Mouse (Mus musculus): ENCODE data around the gene 9530077C05Rik. TPM values are rescaled to one million over a fixed set of nuclear protein-coding genes. Genes with fewer than 3 reads are reported as not detected.

The 9530077C05Rik gene
- polyA plus RNA-seq, 1 experiment from 2014 or later = 13.1 TPM

GRCm38 (mm10) chr9:22468170-22468898 lies 57.0 kb downstream of the 9530077C05Rik start:
- H3K36me3 ChIP-seq = 0 out of 2 replicates have a peak, but pooled peaks cover 3% of the 10 kb centered on the region
- H3K4me1 ChIP-seq = peaks cover 12% of the 10 kb centered on the region
- peak overlapping the region; percentile 92 for H3K27ac ChIP-seq (replicated peaks)
- H3K9ac ChIP-seq (replicated peaks) = peak overlapping the region; percentile 90
- H3K9me3 ChIP-seq = no peaks in the 10 kb centered on the region
- peak; percentile 91 for ATAC-seq (replicated peaks)
- 3% methylated on average over 43 of the region's 43 CpGs for WGBS
- peak overlapping the region; percentile 87 for H3K4me3 ChIP-seq
- H3K4me2 ChIP-seq (replicated peaks) = peak overlapping the region; percentile 58
- no peaks in the 10 kb centered on the region for H3K27me3 ChIP-seq

GRCm38 (mm10) chr9:22468899-22469259 lies 57.6 kb downstream of the 9530077C05Rik start:
- H3K4me2 ChIP-seq (replicated peaks) = no peak overlapping the region
- H3K9me3 ChIP-seq = no peaks in the 10 kb centered on the region
- no peak overlapping the region for H3K4me3 ChIP-seq
- WGBS = 80% methylated on average over 8 of the region's 8 CpGs
- H3K27me3 ChIP-seq = no peaks in the 10 kb centered on the region
- H3K4me1 ChIP-seq = peaks cover 12% of the 10 kb centered on the region
- no peak overlapping the region; the same call in 1 of the 2 replicates for H3K27ac ChIP-seq (replicated peaks)
- H3K36me3 ChIP-seq = 0 out of 2 replicates have a peak, but pooled peaks cover 3% of the 10 kb centered on the region
- ATAC-seq (replicated peaks) = no peak
- no peak overlapping the region for H3K9ac ChIP-seq (replicated peaks)

- H3K4me1 ChIP-seq = peaks cover 12% of the 10 kb centered on the region
- no peaks in the 10 kb centered on the region for H3K27me3 ChIP-seq
- ATAC-seq (replicated peaks) = no peak
- H3K4me2 ChIP-seq (replicated peaks) = peak within 1 kb of the TSS; percentile 58
- no peaks in the 10 kb centered on the region for H3K9me3 ChIP-seq
- 89% methylated on average over 3 of the region's 3 CpGs for WGBS
- peak within 1 kb of the TSS; percentile 87 for H3K4me3 ChIP-seq
- no peak within 1 kb of the TSS; the same call in 1 of the 2 replicates for H3K27ac ChIP-seq (replicated peaks)
- peak within 1 kb of the TSS; percentile 90 for H3K9ac ChIP-seq (replicated peaks)
- H3K36me3 ChIP-seq = 0 out of 2 replicates have a peak, but pooled peaks cover 3% of the 10 kb centered on the region
Observed at GRCm38 (mm10) chr9:22469643-22470042, 58.3 kb downstream of the 9530077C05Rik start, which contains the start of gene Rp9. Rp9 (minus strand) TSS chr9:22469743.

GRCm38 (mm10) chr9:22475424-22475868 lies 64.1 kb downstream of the 9530077C05Rik start, which contains the start of gene Bbs9:
Bbs9 (plus strand) TSS chr9:22475715.
- Histone ChIP-seq H3K27ac (replicated peaks) (peak within 1 kb of the TSS; percentile 78), H3K9ac (replicated peaks) (peak within 1 kb of the TSS; percentile 68), H3K4me1 (peaks cover 19% of the 10 kb centered on the region), H3K4me3 (peak within 1 kb of the TSS; percentile 71), H3K4me2 (replicated peaks) (peak within 1 kb of the TSS; percentile 88), H3K36me3 (no peaks in the 10 kb centered on the region), H3K9me3 (no peaks in the 10 kb centered on the region), H3K27me3 (no peaks in the 10 kb centered on the region)
- WGBS = under 1% methylated on average over 25 of the region's 25 CpGs
- peak; percentile 100 for ATAC-seq (replicated peaks)

- Histone ChIP-seq H3K9me3 (no peaks in the 10 kb centered on the region), H3K4me1 (peaks cover 19% of the 10 kb centered on the region), H3K27me3 (no peaks in the 10 kb centered on the region), H3K4me2 (replicated peaks) (peak overlapping the region; percentile 88), H3K9ac (replicated peaks) (peak overlapping the region; percentile 68), H3K36me3 (no peaks in the 10 kb centered on the region), H3K27ac (replicated peaks) (peak overlapping the region; percentile 78; the same call in 1 of the 2 replicates), H3K4me3 (peak overlapping the region; percentile 71)
- no peak for ATAC-seq (replicated peaks)
- 4% methylated on average over 10 of the region's 10 CpGs for WGBS
Observed at GRCm38 (mm10) chr9:22476265-22476664, 65.0 kb downstream of the 9530077C05Rik start.

GRCm38 (mm10) chr9:22478946-22479345 lies 67.6 kb downstream of the 9530077C05Rik start:
- H3K27ac ChIP-seq (replicated peaks) = no peak overlapping the region
- no peak overlapping the region for H3K4me2 ChIP-seq (replicated peaks)
- no peak for ATAC-seq (replicated peaks)
- H3K27me3 ChIP-seq = no peaks in the 10 kb centered on the region
- H3K36me3 ChIP-seq = no peaks in the 10 kb centered on the region
- H3K9me3 ChIP-seq = no peaks in the 10 kb centered on the region
- no peak overlapping the region for H3K9ac ChIP-seq (replicated peaks)
- peaks cover 19% of the 10 kb centered on the region for H3K4me1 ChIP-seq
- no peak overlapping the region for H3K4me3 ChIP-seq
- 93% methylated on average over 8 of the region's 8 CpGs for WGBS

- 92% methylated on average over 8 of the region's 8 CpGs for WGBS
- H3K9me3 ChIP-seq = no peaks in the 10 kb centered on the region
- H3K9ac ChIP-seq (replicated peaks) = no peak overlapping the region
- H3K4me3 ChIP-seq = no peak overlapping the region
- no peaks in the 10 kb centered on the region for H3K36me3 ChIP-seq
- no peak overlapping the region for H3K4me2 ChIP-seq (replicated peaks)
- ATAC-seq (replicated peaks) = no peak
- no peaks in the 10 kb centered on the region for H3K27me3 ChIP-seq
- H3K27ac ChIP-seq (replicated peaks) = no peak overlapping the region
- no peaks in the 10 kb centered on the region for H3K4me1 ChIP-seq
Observed at GRCm38 (mm10) chr9:22483866-22484561, 72.7 kb downstream of the 9530077C05Rik start.

- H3K36me3 ChIP-seq = no peaks in the 10 kb centered on the region
- ATAC-seq (replicated peaks) = no peak
Observed at GRCm38 (mm10) chr9:22484562-22485308, 73.4 kb downstream of the 9530077C05Rik start.

GRCm38 (mm10) chr9:22486211-22486610 lies 74.9 kb downstream of the 9530077C05Rik start:
- Histone ChIP-seq H3K27ac (replicated peaks) (no peak overlapping the region), H3K4me2 (replicated peaks) (no peak overlapping the region), H3K4me1 (no peaks in the 10 kb centered on the region), H3K9me3 (no peaks in the 10 kb centered on the region), H3K9ac (replicated peaks) (no peak overlapping the region), H3K4me3 (no peak overlapping the region), H3K36me3 (no peaks in the 10 kb centered on the region), H3K27me3 (no peaks in the 10 kb centered on the region)
- ATAC-seq (replicated peaks) = no peak
- WGBS = 96% methylated on average over 7 of the region's 7 CpGs

More at GRCm38 (mm10) chr9:22484562-22485308, 73.4 kb downstream of the 9530077C05Rik start:
- Histone ChIP-seq H3K4me2 (replicated peaks) (no peak overlapping the region), H3K9me3 (no peaks in the 10 kb centered on the region), H3K27me3 (no peaks in the 10 kb centered on the region), H3K9ac (replicated peaks) (no peak overlapping the region), H3K27ac (replicated peaks) (no peak overlapping the region), H3K4me3 (no peak overlapping the region), H3K4me1 (no peaks in the 10 kb centered on the region)
- WGBS = 95% methylated on average over 12 of the region's 12 CpGs

GRCm38 (mm10) chr9:22488963-22489362 lies 77.7 kb downstream of the 9530077C05Rik start:
- Histone ChIP-seq H3K9ac (replicated peaks) (no peak overlapping the region), H3K4me3 (no peak overlapping the region), H3K27ac (replicated peaks) (no peak overlapping the region), H3K4me2 (replicated peaks) (no peak overlapping the region), H3K4me1 (no peaks in the 10 kb centered on the region), H3K27me3 (no peaks in the 10 kb centered on the region), H3K9me3 (no peaks in the 10 kb centered on the region), H3K36me3 (no peaks in the 10 kb centered on the region)
- WGBS = 50% methylated on average over 9 of the region's 9 CpGs
- ATAC-seq (replicated peaks) = no peak

All from forebrain, embryonic 15.5 days (tissue).